Mouse (Mus musculus) liver, embryonic 14.5 days (tissue): ENCODE measurements around the gene Gm6993.

Experiments used
- CTCF ChIP-seq: IDR thresholded peaks from 2 replicates; pipeline ENCODE4 v1.5.1; 2016; ENCODE audit warnings: antibody characterized with exemption, low read depth, control low read depth
- EP300 ChIP-seq: IDR thresholded peaks from 2 replicates; pipeline ENCODE4 v1.6.1; 2016; ENCODE audit warnings: antibody characterized with exemption, low read depth

GRCm38 (mm10) chr12:31203746-31204455 lies 36.7 kb upstream of the Gm6993 start:
- TF ChIP-seq EP300 = no peak
- TF ChIP-seq CTCF = no peak
